Mouse (Mus musculus): ENCODE results near the gene Kcnq1.

The Kcnq1 gene

DNA sequence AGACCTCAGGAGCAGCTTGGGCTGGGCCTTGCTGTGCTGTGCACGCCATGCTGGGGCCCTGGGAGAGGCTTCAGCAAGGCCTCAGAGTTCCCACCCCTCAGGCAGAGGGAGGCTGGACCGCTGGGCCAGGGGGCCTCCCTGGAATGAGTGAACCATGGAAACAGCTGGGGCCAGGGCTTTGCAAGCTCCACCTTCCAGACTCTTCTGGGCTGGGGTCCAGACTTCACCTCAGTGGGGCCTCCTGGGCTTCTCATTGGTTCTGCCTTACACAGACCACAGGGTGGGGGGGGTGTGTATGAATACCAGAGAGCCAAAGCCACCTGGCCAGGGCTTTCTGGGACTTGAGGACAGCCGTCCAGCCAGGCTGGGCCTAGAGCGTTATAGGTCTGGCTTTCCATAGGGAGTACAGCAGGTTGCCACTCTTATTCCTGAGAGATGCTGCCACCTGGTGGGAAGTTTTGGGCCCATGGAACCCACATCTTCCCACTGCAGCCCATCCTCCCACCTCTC lies 19.0 kb upstream of the Kcnq1 start:
- DNase-seq (ENCODE audit: low read depth in 1 of 2, low spot score in 2 of 2): no peak

DNA sequence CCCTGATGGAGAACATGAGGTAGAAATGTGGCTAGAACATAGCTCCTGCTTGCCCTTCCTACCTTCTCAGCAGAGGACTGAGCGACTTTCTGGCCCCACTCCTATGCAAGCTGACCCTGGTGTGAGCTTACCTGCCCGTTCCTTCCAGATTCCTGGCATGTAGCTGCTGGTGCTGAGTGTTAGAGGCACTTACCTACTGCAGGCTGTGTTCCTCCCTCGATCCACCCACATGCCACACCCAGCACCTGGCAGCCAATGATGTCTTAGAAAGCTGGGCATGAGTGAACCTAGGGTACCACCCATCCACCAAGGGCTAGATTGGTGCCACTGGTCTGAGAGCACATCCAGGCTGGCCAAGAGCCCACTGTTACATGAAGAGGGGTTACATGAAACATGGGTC lies 12.3 kb upstream of the Kcnq1 start:
- DNase-seq (ENCODE audit: low read depth in 1 of 2, low spot score in 2 of 2): no peak

DNA sequence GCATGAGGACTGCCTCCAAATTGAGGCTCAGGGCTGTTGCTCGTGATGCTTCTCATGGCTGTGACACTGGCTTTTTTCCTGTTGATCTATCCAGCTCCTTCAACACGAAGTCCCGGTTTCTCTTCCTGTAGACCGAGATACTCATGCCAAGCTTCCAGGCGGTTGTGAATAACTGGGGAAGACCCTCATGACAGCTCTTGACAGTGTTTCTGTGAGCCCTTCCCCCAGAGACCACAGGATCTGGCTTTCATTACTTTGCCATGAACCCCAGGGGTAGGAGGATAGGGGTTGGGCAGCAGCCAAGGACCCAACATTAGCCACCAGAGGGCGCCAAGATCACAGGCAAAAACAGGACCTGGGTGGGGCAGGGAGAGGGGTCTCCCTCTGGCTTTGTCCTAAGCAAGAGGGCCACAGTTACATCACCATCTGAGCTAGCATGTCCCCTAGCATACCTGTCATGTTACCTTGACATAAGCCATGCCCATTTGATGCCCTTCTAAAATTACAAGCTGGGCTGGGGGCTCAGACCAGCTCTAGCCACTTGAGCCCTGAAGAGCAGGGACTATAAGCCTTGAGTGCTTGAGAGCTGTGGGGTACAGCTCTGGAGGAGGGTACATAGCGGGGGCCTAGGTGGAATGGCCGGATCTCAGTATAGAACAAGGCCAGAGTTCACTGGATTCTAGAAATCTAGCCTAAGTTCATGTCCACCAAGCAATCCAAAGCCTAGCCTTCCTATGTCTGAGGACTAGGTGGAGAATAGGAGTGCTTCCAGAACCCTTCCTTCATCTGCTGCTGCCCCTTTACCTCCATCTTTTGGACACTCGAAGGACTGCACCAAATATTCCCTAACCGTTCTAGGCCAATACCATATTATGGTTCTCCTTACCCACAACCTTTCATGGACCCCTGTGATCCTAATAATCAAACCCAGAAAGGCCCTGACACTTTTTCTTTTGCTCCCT lies 11.3 kb upstream of the Kcnq1 start, which contains the start of gene Trpm5:
Trpm5 (minus strand) TSS at position 51 of the 962 bp plus-strand sequence.
- DNase-seq (ENCODE audit: low read depth in 1 of 2, low spot score in 2 of 2): no peak

DNA sequence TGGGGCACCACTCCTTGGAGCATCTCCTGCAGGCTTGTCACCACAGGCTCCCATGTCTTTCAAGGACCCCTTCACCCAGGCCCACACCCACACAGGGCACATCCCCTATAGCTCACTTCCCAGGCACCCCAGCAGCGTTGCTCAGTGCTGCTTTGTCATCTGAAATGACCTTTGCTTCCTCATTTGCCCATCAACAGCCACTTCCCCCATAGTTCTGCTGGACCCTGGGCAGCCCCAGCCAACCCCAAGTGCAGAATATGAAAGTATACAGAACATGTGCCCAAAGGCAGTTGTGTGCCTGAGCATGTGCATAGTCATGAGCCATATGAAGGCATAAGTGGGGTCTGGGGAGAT lies 10.6 kb upstream of the Kcnq1 start:
- no peak for DNase-seq (ENCODE audit: low read depth in 1 of 2, low spot score in 2 of 2)

DNA sequence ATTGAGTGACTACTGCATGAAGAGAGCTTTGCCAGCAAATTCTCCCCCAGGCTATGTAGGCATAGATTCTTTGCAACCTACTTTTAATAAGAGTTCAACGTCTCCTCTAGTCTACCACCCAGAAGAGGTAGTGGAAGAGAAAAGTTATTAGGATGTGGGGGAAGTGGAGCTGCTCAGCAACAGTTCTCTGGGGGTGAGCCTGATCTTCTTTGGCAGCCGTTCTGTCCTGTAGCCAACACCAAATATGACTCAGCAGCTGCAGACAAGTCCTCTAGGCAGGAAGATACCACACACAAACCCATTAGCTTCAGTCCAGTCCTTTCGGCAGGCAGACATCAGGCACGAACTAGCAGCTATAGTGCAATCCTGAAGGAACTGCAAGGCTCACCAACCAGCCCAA lies 5.4 kb upstream of the Kcnq1 start:
- DNase-seq (ENCODE audit: low read depth in 1 of 2, low spot score in 2 of 2): no peak

DNA sequence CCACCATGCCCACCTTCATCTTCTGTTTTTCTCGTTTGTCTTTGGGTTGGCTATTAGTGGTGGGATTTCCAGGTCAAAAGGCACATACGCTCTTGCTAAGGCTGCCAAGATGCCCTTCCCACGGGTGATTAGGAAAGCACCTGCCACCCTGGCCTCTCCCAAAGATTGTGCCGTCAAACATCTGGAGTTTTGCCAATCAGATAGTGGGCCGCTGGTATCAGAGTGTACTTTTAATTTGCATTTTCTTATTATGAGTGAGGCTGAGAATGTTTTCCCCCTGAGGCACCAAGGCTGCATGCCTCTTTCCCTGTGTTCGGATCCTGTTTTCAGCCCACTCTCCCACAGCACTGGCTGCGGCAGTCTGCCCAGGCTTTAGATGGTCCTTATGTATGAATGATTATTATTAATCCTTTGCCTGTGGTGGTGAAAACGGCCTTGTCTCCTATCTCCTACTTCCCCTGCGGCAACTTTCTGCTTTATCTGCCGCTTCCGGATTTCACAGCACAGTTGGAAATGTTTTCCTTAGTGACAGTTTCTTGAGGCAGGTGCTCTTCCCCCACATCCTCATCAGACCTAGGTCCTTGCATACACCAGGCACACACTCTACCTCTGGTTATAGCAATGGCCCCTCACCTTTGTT lies 784 bp upstream of the Kcnq1 start:
- no peak for DNase-seq (ENCODE audit: low read depth in 1 of 2, low spot score in 2 of 2)

DNA sequence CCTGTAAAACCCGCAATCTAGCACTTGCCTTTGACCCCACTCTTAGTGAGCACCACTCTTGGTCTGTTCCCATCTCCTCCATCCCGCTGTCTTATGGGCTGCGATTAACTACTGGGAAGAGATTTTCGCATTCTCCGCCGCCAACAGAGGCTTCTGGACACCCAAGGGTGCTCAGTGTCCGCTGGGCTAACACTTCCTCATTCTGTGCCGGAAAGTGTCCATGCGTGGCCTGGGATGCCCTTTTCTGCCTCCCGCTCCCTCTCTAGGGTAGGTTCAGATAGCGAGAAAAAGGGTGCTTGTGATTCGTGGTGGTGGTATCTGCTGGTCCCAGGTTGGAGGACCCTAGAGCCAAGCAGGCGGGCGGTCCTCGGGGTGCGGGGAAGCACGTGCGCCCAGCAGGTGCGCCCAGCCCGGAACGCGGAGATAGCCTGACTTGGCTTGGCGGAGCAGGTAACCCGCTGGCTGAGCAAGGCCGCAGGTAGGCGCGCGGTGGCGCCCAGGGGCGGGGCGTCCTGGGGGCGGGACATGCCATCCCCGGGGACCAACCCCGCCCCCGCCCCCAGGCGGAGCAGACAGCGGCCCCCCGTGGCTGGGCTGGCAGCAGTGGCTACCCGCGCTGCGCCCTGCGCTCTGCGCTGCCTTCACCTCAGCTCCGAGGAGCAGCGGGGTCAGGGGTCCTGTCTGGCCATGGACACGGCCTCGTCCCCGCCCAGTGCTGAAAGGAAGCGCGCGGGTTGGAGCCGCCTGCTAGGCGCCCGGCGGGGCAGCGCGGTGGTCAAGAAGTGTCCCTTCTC lies 707 bp downstream of the Kcnq1 start:
- no peak for DNase-seq (ENCODE audit: low read depth in 1 of 2, low spot score in 2 of 2)

DNA sequence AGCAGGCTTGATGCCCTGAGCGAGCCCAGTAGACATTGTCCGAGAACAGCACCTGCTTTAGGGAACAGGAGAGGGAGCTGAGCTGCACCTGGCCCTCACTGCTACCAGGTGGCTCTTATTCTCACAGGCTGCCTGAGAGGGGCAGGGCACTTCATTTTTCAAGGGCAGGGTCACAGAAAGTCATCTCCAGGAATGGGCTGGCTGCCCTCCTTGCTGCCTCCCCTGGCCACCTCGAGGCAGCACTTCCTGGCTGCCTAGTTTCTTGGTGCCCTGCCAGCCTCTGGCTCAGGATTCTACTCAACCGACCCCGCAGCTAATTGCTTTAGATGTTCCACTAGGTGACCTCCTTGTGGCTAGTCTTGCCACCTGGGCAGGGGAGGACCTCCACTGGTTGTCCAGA lies 2.0 kb downstream of the Kcnq1 start:
- no peak for DNase-seq (ENCODE audit: low read depth in 1 of 2, low spot score in 2 of 2)

DNA sequence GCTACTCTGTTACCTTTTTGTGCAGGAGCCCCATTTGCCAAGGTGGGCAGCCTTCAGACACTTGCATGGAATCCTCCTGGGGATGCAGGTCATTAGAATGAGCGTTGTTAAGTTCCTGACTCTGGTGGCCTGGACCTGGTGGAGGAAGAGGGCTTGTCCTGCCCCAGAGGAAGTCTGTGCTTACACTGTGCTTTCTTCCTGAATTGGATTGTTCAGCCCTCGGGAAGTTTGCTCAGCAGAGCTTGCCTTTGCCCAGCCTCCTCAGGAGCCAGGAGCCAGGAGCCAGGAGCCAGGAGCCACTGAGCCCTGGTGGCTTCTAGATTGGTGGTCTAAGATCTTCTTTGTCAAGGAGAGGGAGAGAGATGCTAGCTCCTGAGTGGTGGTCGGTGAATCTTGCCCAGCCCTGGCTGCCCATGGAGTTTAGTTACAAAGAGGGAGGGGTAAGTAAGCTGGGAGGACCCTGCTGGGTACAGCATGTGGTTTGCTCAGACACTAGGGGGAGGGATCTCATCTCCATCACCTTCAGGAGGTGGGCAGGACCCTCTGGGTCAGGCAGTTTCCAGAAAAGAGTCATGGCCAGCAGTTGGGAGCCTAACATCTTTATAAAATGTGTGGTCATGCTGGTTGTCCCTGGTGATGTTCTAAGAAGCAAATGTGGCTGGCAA lies 3.0 kb downstream of the Kcnq1 start:
- DNase-seq (ENCODE audit: low read depth in 1 of 2, low spot score in 2 of 2): no peak

DNA sequence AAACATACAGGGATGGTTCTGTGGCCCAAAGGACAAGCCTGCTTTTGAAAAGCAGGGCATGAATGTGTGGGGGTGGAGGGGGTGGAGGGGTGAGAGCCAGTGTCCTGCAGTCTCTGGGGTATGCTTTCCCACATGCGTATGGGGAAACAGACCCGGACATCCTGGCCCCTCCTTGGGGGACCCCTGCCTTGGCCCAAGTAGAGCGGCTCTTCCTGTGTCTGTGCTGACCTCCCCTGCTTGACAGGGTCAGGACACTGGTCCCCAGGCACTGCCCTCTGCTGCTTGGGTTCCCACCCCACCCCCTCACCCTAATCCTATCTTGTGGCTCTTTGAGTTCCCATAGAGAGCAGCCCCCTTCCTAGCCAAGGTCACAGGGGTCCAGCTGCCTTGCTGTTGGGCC lies 3.5 kb downstream of the Kcnq1 start:
- DNase-seq (ENCODE audit: low read depth in 1 of 2, low spot score in 2 of 2): no peak

DNA sequence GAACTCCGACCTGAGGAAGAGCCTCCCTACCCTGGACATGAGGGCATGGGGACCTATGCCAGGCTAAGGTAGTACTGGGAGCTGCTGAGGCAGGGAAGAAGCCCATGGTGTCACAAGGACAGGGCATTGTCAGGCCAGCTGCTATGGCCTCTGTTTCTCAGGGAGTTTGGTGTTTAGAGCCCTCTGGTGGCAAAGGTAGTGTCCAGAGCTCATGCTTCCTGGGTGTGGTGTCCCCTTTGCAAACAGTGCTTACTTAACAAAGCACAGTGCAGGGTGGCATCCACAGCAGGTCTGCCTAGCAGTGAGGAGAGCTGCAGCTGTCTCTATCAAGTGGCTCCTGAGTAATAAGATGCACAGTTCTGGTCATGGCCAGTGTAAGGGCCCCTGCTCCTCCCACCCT lies 4.6 kb downstream of the Kcnq1 start:
- no peak for DNase-seq (ENCODE audit: low read depth in 1 of 2, low spot score in 2 of 2)

DNA sequence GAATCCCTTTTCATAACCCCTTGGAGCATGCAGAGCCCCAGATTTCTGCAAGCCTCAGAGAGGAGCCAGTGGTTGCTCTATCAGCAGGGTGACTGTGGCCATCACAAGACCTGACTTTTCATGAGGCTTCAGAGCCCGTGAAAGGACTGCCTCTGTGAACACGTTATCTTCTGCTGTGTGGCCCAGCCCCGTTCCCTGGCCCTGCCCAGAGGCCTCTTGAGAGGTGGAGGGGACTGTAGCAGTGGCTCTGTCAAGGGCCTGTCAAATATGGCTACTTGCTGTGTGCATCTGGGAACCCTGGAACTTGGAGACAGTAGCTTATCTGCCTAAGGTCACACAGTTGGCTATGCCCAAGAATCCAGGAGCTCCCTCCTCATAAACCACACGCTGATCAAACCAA lies 5.6 kb downstream of the Kcnq1 start:
- DNase-seq (ENCODE audit: low read depth in 1 of 2, low spot score in 2 of 2): no peak

DNA sequence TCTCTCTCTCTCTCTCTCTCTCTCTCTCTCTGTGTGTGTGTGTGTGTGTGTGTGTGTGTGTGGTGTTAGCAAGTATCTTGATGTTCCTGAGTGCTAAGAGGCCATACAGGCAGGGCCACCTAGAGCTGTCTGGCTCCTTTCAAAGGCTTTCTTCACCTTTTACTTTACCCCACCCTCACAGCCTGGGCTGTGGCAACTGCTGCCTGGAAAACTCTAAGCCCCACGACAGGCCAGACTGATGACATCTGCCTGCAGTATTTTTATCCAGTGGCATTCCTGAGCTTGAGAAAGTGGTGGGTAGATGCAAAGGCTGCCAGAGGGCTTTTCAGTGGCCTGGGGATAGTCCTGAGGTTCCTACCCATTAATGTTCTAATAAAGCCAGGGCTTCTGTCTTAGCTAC lies 6.2 kb downstream of the Kcnq1 start:
- DNase-seq (ENCODE audit: low read depth in 1 of 2, low spot score in 2 of 2): no peak

DNA sequence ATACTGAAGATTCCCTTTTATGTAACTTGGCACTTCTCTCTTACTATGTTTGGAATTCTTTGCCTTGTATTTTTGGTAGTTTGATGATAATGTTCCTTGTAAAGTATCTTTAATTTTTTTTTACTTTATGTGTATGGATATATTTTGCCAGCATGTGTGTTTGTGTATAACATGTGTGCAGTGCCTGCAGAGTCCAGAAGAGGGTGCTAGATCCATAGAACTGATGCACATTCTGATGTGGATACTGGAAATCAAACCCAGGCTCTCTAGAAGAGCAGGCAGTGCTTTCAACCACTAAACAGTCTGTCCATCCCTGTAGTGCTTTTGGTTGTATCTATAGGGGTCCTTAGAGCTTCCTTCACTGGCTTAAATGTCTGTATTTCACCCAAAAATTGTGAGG lies 8.6 kb downstream of the Kcnq1 start:
- no peak for DNase-seq (ENCODE audit: low read depth in 1 of 2, low spot score in 2 of 2)

DNA sequence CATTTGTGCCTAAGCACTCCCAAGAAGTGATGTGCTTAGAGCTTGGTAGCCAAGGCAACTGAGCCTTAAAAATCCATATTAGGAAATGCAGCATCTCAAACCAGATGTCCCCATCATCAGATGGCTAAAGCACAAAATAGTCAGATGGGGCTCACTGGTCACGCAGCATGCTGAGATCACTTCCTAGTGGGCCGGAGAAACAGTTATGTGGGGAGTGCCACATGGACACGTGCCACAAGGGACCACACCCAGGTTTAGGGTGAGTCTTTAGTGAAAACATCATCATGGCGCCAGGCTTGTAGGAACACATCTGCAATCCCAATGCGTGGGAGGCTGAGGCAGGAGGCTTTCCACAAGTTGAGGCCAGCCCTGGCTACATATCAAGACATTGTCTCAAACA lies 10.4 kb downstream of the Kcnq1 start:
- DNase-seq (ENCODE audit: low read depth in 1 of 2, low spot score in 2 of 2): no peak

DNA sequence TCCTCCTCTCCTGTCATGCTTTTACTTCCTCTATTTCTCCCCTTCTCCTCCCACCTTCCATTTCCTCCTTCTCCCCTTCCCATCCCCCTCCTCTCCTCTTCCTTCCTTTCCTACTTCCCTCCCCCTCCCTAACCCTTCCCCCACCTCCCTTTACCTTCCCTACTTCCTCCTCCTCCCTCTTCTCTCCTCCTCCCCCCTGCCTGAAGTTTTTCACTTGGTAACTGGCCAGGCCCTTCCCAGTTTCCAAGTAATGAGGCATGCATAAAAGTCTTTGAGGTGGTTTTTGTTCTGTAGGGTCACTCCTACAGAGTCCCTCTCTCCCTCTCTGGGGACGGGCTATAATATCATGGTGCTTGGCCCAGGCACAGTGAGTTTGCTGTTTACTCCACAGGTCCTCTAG lies 13.2 kb downstream of the Kcnq1 start:
- no peak for DNase-seq (ENCODE audit: low read depth in 1 of 2, low spot score in 2 of 2)

DNA sequence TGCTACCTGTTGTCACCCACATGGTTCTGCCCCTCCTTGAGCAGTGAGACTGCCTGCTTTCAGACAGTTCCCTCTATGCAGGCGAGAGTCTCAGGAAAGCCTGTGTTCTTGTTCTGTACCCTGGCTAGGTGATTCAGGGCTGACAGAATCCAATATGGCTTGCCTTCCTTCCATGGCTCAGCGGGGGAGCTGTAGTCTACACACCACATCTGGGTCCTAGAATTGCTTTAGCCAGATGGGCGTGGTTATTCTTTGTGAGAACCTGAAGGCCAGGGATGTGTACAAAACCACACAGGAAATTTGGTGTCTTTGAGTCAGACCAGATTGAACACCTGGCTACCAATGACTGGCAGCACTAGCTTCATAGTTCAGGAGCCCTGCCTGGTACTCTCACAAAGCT lies 13.7 kb downstream of the Kcnq1 start:
- no peak for DNase-seq (ENCODE audit: low read depth in 1 of 2, low spot score in 2 of 2)

DNA sequence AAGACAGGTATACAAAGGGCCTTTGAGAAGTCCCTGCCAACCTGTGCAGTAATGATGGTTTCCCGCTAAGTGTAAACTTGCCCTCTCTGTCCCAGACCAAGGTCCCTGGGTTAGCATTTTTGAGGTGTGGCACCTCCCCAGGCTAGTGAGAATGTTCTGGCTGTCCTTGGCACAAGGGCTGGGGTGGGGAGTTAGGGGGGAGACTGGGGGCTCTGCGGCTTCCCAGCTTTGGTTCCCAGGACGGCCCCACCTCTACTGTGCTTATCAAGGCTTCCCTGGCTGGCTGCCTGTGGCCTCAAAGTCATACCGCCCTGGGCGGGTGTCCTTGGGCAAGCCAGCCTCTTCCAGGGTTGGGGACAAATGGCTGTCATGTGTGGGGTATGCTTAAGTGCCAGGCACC lies 16.0 kb downstream of the Kcnq1 start:
- DNase-seq (ENCODE audit: low read depth in 1 of 2, low spot score in 2 of 2): no peak

DNA sequence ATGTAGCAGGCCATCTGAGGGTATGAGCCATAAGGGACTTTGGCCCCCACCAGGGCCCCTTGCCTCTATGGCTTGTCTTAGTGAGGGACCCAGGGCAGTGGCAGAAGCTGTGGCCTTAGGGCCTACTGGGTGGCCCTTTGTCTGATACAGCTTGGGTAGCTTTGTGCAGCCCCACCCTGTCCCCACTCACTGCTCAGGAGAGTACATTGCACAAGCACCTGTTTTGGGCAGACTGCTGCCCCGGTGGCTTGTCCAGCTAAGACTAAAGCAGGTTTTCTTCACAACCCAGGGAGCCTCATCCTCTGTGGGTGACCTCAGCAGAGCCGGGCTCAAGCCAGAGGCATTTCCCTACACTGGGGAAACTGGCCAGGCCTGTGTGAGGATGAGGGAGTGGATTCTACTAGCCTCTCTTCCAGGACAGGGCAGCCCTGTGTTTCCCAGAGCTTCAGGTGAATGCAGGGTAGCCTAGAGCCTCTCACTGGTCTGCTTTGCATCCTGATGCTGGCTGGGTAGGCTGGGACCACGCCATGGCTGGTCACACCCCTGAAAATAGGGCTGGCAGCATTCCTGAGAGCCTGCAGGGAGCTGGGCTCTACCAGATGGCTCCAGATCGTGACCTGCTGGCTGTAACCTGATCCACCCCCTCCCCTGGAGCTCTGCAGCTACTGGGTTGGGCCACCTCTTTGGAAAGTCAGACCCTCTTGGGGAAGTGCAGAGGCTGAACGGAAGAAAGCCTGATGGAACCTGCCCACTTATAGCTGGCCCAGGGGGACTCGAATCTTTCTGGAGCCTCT lies 17.9 kb downstream of the Kcnq1 start:
- no peak for DNase-seq (ENCODE audit: low read depth in 1 of 2, low spot score in 2 of 2)

DNA sequence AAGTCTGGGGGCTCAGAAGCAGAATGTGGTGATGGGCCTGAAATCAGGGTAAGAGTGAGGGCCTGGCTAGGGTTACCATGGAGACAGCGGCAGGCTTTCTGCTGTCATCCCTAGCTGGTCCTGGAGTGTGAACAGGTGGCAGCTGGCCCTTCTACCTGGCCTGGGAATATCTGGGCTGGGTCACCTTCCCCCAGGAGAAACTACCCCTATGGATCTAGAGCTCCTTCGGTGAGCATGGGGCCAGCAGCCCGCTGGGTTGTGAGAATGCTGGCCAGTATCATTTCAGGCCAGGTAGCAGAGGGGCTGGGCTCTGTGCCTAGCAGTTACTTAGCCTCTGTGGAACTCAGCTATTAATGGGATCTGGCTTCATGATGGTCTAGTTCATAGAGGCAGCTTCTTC lies 18.7 kb downstream of the Kcnq1 start:
- no peak for DNase-seq (ENCODE audit: low read depth in 1 of 2, low spot score in 2 of 2)
